Mouse (Mus musculus) testis, postnatal 10 days (tissue): Measurements from ENCODE around the gene Treml1.

Experiments used
- DNase-seq: peaks from one replicate; pipeline ENCODE4 v3.0.0; 2021; ENCODE audit warnings: low spot score

Treml1 gene

GRCm38 (mm10) chr17:48360462-48360861, 746 bp downstream of the Treml1 start:
- DNase-seq = no peak

DNA sequence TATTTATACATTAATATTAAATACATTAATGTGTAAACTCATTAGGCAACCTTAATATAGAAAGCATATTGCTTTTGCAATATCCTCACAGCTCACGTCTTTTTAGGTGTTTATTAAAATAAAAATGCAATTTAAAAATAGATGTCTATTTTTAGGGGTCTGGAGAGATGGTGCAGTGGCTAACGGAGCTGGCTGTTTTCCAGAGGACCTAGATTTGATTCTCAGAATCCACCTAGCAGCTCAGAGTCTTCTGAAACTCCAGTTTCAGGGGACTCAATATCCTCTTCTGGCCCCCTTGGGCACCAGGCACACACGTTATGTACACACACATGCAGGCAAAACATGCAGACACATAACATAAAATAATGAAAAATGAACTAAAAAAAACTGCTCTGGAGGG, 2.6 kb downstream of the Treml1 start:
- DNase-seq = no peak

GRCm38 (mm10) chr17:48362966-48363365, 3.2 kb downstream of the Treml1 start:
- peak; percentile 55 for DNase-seq

GRCm38 (mm10) chr17:48363421-48363965, 3.8 kb downstream of the Treml1 start:
- peak; percentile 28 for DNase-seq

GRCm38 (mm10) chr17:48365511-48366155, 5.9 kb downstream of the Treml1 start:
- no peak for DNase-seq

GRCm38 (mm10) chr17:48366806-48367205, 7.1 kb downstream of the Treml1 start:
- DNase-seq = no peak

- no peak for DNase-seq
Measured at GRCm38 (mm10) chr17:48371621-48372020, 11.9 kb downstream of the Treml1 start.

DNA sequence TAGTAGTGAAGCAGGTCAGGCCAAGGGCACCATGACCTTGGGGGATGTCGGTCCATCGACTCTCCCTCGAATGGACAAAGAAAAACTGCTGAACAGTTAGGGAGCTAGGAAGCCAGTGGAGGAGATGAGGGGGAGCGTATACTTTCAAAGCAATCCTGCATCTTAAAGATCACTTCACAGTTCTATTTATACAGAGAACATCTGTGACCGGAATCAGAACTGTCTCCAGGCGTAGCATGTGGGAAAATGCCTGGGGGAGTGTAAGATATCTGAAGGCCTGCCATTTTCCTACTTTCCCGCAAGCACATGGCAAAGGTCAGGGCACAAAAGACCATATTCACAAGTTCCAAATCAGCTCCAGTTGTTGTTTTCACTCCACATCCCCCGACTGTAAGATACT, 13.3 kb downstream of the Treml1 start:
- no peak for DNase-seq

DNA sequence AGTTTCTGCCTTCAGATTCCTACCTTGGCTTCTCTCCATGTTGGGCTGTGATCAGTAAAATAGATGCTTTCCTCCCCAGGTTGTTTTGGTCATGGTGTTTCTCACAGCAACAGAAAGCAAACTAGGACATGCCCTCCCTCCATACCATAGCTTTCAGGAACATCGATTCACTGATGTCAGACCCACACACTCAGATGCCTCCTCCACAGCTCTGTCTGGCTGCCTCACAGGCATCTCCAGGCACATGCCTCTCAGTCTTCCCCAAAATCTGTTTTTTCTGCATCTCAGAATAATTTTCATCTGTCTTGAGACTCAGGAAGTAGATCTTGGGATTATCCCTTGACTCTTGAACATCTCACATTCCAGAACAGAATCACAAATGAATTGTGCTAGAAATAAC, 16.4 kb downstream of the Treml1 start:
- no peak for DNase-seq

GRCm38 (mm10) chr17:48379050-48379449, 19.3 kb downstream of the Treml1 start:
- no peak for DNase-seq

GRCm38 (mm10) chr17:48385786-48386461, 26.2 kb downstream of the Treml1 start:
- DNase-seq = no peak

DNA sequence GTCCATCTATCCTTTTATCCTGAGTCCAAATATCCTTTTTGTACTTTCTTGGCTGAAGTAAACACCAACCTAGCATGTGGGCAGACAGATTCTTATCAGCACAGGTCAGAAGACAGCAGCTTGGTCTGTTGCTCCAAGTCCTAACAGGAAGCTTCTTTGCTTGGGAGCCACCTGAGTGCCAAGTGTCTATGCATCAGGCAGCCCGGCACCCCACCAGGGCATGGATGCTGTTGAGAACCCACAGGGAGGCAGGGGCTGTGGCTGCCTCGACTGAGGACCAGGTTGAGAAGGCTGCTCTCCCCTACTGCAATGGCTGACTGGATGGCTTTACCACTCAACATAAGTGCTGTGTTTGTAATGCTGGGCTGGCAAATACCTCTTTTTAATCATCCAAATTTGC, 28.9 kb downstream of the Treml1 start:
- DNase-seq = no peak

GRCm38 (mm10) chr17:48389442-48389841, 29.7 kb downstream of the Treml1 start:
- no peak for DNase-seq

DNA sequence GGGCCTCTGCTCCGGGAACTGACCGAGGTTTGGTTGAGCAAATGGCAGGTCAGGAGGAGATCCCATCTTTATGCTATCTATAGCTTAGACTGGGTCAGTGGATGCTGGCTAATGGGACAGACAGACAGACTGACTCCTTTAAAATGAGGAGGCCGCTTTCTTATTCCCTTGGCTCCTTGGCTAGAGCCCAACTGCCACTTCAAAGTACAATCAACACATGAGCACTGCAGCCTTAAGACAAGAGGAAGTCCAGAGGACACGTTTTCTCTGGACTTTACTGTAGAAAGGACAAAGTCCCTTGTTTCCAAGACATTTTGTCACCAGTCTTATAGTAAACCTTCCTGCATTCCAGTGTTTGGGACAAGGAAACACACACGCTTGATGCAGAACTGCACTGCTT, 31.7 kb downstream of the Treml1 start:
- DNase-seq = no peak

- DNase-seq = no peak
Measured at GRCm38 (mm10) chr17:48392616-48393015, 32.9 kb downstream of the Treml1 start.

DNA sequence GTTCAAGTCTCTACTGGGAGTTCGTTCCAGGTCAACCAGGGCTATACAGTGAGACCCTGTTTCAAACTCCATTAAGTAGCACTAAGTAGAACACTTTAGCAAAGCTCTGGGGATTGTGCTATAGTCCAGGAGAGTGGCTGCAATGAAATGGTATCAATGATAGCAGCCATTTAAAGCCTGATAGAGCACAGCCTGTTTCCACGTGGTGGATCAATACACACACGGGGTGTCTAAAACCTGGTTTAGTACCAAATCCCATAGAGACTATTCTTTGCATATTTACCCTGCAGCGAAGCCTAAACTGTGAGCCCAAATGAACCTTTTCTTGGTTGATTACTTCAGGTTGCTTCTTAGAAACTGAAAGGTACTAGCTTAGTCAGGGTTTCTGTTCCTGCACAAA, 42.0 kb downstream of the Treml1 start:
- no peak for DNase-seq

- DNase-seq = no peak
Measured at GRCm38 (mm10) chr17:48402751-48403150, 43.0 kb downstream of the Treml1 start.

DNA sequence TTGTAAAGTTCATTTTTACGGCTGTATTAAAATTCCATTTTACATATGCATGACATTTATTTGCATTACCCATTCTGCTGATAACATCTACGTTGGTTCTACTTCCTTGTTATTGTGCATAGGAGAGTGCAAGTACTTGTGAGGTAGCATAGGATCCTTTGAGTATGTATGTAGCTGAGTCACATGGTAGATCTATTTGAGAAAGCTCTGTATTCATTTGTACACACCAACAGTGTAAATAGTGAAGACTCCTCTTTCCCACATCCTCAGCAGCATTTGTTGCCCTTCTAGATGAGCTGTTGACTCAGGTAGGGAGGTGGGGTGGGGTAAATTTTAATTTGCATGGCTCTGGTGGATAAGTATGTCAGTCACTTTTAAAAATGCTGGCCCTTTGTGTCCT, 44.1 kb downstream of the Treml1 start:
- DNase-seq = no peak

GRCm38 (mm10) chr17:48404706-48405105, 45.0 kb downstream of the Treml1 start:
- no peak for DNase-seq

DNA sequence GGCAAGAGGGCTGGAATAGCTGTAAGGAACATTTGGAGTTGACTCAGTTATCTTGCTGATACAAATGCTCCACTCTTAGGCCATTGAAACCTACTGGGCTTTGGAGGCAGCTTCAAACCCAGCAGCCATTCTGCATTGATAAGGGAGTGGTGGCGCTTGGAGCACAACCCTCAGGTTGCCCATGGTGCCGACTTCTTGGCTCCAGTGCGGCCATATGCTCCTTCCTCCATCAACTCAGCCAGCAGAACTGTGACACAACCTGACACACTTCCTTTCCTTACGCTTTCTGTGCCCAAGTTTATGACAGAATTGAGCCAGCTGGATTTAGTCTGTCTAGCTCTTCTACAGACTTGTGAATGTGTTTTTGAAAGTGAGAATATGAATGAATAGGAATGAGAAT, 47.4 kb downstream of the Treml1 start:
- DNase-seq = no peak

- no peak for DNase-seq
Measured at GRCm38 (mm10) chr17:48407910-48408525, 48.3 kb downstream of the Treml1 start.

- peak; percentile 80 for DNase-seq
Measured at GRCm38 (mm10) chr17:48408526-48409291, 49.0 kb downstream of the Treml1 start.
